Mouse (Mus musculus): ENCODE data around the gene Pkp3. TPM values are rescaled to one million over a fixed set of nuclear protein-coding genes. Genes with fewer than 3 reads are reported as not detected.

Pkp3 gene
- polyA plus RNA-seq, 1 experiment from 2014 or later = not detected

DNA sequence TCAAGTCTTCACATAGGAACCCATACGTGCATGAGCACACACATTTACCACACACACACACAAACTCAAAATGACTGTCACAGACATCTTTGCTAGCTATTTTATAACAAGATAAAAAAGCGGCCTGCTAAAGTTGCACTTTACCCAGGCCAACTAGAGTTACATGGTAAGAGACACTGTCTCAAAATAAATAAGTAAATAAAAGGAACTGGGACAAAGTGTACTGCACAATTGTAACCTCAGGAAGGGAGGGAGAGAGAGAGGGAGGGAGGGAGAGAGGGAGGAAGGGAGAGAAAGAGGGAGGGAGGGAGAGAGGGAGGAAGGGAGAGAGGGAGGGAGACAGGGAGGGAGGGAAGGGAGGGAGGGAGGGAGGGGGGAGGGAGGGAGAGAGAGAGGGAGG is 25.6 kb upstream of the Pkp3 start:
- no peak for ATAC-seq
- Histone ChIP-seq H3K4me1 (ENCODE audit: control insufficient read depth, insufficient read depth, low read length) (peaks cover 4% of the 10 kb centered on the region), H3K36me3 (ENCODE audit: control insufficient read depth, insufficient read depth, low read length) (no peaks in the 10 kb centered on the region), H3K27ac (ENCODE audit: low read depth, low read length) (no peak overlapping the region), H3K9ac (ENCODE audit: low read length) (no peak overlapping the region), H3K4me2 (ENCODE audit: low read length) (no peak overlapping the region), H3K4me3 (ENCODE audit: low read depth, low read length) (no peak overlapping the region), H3K9me3 (replicated peaks; ENCODE audit: control insufficient read depth, low read length) (no peaks in the 10 kb centered on the region), H3K27me3 (replicated peaks; ENCODE audit: control insufficient read depth, insufficient read depth, low read length) (no peaks in the 10 kb centered on the region)
- WGBS = 80% methylated on average over 2 of the region's 2 CpGs
- no peak for DNase-seq (ENCODE audit: low spot score)

DNA sequence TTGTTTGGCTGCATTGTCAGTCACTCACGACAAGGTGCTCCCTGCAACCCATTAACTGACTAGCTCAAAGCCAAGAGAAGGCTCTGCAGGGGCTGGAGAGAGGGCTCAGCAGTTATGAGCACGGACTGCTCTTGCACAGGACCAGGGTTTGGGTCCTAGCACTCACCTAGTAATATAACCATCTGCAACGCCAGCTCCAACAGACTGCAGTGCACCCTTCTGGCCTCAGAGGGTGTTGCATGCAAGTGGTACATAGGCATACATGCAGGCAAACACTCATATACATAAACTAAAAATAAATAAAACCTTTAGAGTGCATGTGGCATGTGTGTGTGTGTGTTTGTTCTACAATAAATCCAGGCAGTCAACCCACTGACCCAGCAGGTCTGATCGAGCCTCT is 22.2 kb upstream of the Pkp3 start:
- Histone ChIP-seq H3K4me2 (ENCODE audit: low read length) (no peak overlapping the region), H3K27ac (ENCODE audit: low read depth, low read length) (no peak overlapping the region), H3K9ac (ENCODE audit: low read length) (no peak overlapping the region), H3K36me3 (ENCODE audit: control insufficient read depth, insufficient read depth, low read length) (no peaks in the 10 kb centered on the region), H3K9me3 (replicated peaks; ENCODE audit: control insufficient read depth, low read length) (no peaks in the 10 kb centered on the region), H3K4me1 (ENCODE audit: control insufficient read depth, insufficient read depth, low read length) (peaks cover 5% of the 10 kb centered on the region; the same call in 1 of the 2 replicates), H3K4me3 (ENCODE audit: low read depth, low read length) (no peak overlapping the region), H3K27me3 (replicated peaks; ENCODE audit: control insufficient read depth, insufficient read depth, low read length) (no peaks in the 10 kb centered on the region)
- DNase-seq (ENCODE audit: low spot score) = no peak
- no peak for ATAC-seq
- 85% methylated on average over 4 of the region's 4 CpGs for WGBS

DNA sequence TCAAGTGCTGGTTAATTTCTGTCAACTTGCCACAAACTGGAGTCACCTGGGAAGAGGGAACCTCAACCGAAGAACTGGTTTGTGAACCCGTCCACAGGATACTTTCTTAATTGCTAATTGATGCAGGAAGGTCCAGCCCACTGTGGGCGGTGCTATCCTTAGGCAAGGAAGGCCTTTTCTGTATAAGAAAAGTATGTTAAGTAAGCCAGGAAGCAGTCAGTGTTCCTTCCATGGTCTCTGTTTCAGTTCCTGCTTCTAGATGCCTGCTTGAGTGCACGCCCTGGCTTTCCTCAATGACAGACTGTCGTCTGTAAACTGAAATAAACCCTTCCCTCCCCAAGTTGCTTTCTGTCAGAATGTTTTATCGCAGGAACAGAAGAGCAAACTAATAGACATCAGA is 21.0 kb upstream of the Pkp3 start:
- Histone ChIP-seq H3K36me3 (ENCODE audit: control insufficient read depth, insufficient read depth, low read length) (no peaks in the 10 kb centered on the region), H3K4me3 (ENCODE audit: low read depth, low read length) (no peak overlapping the region), H3K4me1 (ENCODE audit: control insufficient read depth, insufficient read depth, low read length) (peaks cover 9% of the 10 kb centered on the region; the same call in 1 of the 2 replicates), H3K27me3 (replicated peaks; ENCODE audit: control insufficient read depth, insufficient read depth, low read length) (no peaks in the 10 kb centered on the region), H3K9ac (ENCODE audit: low read length) (no peak overlapping the region), H3K9me3 (replicated peaks; ENCODE audit: control insufficient read depth, low read length) (no peaks in the 10 kb centered on the region), H3K27ac (ENCODE audit: low read depth, low read length) (no peak overlapping the region), H3K4me2 (ENCODE audit: low read length) (no peak overlapping the region)
- 90% methylated on average over 6 of the region's 6 CpGs for WGBS
- DNase-seq (ENCODE audit: low spot score) (no peak), ATAC-seq (no peak)

DNA sequence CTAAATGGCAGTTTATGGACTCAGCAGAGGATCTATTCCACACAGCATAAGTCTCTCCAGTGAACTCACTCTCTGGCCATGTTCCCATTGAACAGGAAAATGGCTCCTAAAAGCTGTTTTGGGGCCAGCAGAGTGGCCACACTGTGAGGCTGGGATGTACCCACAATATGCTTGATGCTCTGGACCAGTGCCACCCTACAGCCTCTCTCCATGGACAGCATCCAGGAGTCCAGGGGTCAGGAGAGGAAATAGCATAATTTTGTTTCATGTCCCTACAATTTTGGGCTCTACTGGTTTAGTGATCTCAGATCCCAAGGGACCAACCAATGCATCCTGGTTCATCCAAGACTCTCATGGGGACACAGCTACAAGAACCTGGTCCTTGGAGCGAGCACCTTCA is 20.5 kb upstream of the Pkp3 start:
- ATAC-seq = no peak
- no peaks in the 10 kb centered on the region for H3K27me3 ChIP-seq (replicated peaks; ENCODE audit: control insufficient read depth, insufficient read depth, low read length)
- no peak for DNase-seq (ENCODE audit: low spot score)
- 96% methylated on average over 1 of the region's 1 CpGs for WGBS
- no peaks in the 10 kb centered on the region for H3K9me3 ChIP-seq (replicated peaks; ENCODE audit: control insufficient read depth, low read length)
- no peak overlapping the region for H3K4me3 ChIP-seq (ENCODE audit: low read depth, low read length)
- peaks cover 15% of the 10 kb centered on the region; the same call in 1 of the 2 replicates for H3K4me1 ChIP-seq (ENCODE audit: control insufficient read depth, insufficient read depth, low read length)
- no peak overlapping the region for H3K27ac ChIP-seq (ENCODE audit: low read depth, low read length)
- no peak overlapping the region for H3K4me2 ChIP-seq (ENCODE audit: low read length)
- no peak overlapping the region for H3K9ac ChIP-seq (ENCODE audit: low read length)
- no peaks in the 10 kb centered on the region for H3K36me3 ChIP-seq (ENCODE audit: control insufficient read depth, insufficient read depth, low read length)

DNA sequence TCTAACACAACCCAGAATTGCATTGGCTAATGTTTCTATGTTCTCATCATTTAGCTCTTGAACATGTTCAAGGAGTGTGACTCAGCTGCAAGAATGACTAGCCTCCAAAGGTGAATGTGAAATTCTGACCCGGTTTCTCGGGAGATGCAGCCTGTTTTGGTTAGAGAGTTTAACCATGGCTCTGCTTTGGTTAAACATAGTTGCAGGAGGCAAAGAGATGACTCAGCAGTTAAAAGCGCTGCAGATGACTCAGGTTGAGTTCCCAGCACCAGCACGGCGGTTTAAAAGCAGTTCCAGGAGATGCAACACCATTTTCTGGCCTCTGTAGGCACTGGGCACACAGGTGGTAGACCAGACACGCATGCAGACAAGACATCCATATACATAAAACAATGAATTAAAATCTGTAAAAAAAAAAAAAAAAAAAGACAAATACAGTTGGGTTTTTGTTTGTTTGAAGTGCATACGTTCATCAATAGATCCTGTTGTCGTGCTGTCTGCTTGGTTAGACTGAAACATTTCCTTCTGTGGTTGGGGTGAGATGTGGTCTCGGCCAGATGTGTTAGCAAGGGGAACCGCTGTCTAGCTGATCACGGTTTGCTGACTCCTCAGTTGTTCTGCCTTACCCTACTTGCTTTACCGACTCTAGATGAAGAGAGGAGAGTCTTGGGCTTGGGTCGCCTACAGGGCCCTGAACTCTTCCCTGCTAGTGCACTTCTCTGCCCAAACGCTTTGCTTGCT is 19.2 kb upstream of the Pkp3 start:
- Histone ChIP-seq H3K4me1 (ENCODE audit: control insufficient read depth, insufficient read depth, low read length) (peaks cover 17% of the 10 kb centered on the region; the same call in 1 of the 2 replicates), H3K9ac (ENCODE audit: low read length) (no peak overlapping the region), H3K4me2 (ENCODE audit: low read length) (no peak overlapping the region), H3K27ac (ENCODE audit: low read depth, low read length) (no peak overlapping the region), H3K9me3 (replicated peaks; ENCODE audit: control insufficient read depth, low read length) (no peaks in the 10 kb centered on the region), H3K36me3 (ENCODE audit: control insufficient read depth, insufficient read depth, low read length) (peaks cover 2% of the 10 kb centered on the region; the same call in 1 of the 2 replicates), H3K4me3 (ENCODE audit: low read depth, low read length) (no peak overlapping the region), H3K27me3 (replicated peaks; ENCODE audit: control insufficient read depth, insufficient read depth, low read length) (no peaks in the 10 kb centered on the region)
- ATAC-seq (no peak), DNase-seq (ENCODE audit: low spot score) (no peak)
- 94% methylated on average over 14 of the region's 14 CpGs for WGBS

DNA sequence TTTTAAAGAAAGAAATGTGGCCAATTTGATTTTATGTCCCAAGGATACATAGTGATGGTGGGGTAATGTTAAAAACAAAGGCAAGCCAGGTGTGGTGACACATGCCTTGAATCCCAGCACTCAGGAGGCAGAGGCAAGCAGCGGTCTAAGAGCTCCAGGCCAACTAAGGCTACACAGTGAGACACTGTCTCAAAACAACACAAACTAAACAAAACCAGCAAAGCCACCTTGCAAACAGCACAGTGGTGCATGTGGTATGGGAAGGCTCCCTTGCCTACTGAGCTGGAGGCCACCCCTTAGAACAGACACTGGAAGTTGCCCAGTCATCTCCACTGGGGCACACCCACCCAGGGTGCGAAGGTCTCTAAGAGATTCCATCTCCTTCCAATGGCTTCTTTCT is 18.1 kb upstream of the Pkp3 start:
- ATAC-seq (no peak), DNase-seq (ENCODE audit: low spot score) (no peak)
- Histone ChIP-seq H3K4me1 (ENCODE audit: control insufficient read depth, insufficient read depth, low read length) (peaks cover 17% of the 10 kb centered on the region; the same call in 1 of the 2 replicates), H3K4me2 (ENCODE audit: low read length) (peak overlapping the region; percentile 82), H3K27me3 (replicated peaks; ENCODE audit: control insufficient read depth, insufficient read depth, low read length) (no peaks in the 10 kb centered on the region), H3K36me3 (ENCODE audit: control insufficient read depth, insufficient read depth, low read length) (peaks cover 14% of the 10 kb centered on the region), H3K9ac (ENCODE audit: low read length) (peak overlapping the region; percentile 97), H3K27ac (ENCODE audit: low read depth, low read length) (peak overlapping the region; percentile 80), H3K4me3 (ENCODE audit: low read depth, low read length) (peak overlapping the region; percentile 94), H3K9me3 (replicated peaks; ENCODE audit: control insufficient read depth, low read length) (no peaks in the 10 kb centered on the region)
- 66% methylated on average over 2 of the region's 2 CpGs for WGBS

DNA sequence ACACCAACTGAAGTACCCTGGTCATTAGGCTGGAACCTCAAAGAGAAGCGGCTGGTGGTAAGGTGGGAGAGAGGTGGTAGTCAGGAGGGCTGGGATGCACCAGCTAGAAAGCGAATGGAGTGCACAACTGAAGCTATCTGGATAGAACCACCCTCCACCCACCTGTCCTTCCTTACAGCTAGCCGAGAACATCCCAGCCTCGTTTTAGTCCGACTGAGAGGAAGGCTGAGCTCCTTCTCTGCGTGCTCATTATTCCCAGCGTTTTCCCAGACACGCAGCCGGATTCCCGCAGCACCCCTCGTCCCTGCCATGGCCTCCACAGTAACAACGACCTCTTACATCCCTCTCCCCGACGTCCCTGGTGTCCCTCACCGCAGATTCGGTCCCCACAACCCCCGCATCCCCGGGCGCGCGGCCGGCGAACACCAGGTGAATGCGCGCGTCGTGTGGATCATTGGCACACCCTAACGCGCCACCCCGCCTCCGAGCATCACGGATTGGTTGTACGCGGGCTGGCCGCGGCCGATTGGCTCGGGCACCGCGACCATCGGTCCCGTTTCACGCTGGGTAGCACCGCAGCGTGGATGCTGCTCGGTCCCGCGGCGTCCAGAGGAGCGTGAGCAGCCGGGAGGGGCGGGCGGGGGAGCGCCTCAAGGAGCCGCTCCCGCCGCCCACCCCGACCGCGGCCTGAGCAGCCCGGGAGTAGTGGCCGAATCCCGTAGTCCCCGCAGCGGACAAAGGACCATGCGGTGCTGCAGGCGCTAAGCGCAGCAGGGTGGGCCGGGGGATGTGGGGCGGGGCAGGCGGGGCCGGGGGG is 17.4 kb upstream of the Pkp3 start, which contains the start of gene B4galnt4:
Gene B4galnt4, plus strand, starts transcription at position 679 of the 817 bp plus-strand sequence.
- no peaks in the 10 kb centered on the region for H3K27me3 ChIP-seq (replicated peaks; ENCODE audit: control insufficient read depth, insufficient read depth, low read length)
- peak; percentile 96 for DNase-seq (ENCODE audit: low spot score)
- peak; percentile 99 for ATAC-seq
- H3K4me2 ChIP-seq (ENCODE audit: low read length) = peak within 1 kb of the TSS; percentile 82
- peak within 1 kb of the TSS; percentile 97 for H3K9ac ChIP-seq (ENCODE audit: low read length)
- H3K27ac ChIP-seq (ENCODE audit: low read depth, low read length) = peak within 1 kb of the TSS; percentile 80
- H3K4me1 ChIP-seq (ENCODE audit: control insufficient read depth, insufficient read depth, low read length) = peaks cover 17% of the 10 kb centered on the region; the same call in 1 of the 2 replicates
- H3K9me3 ChIP-seq (replicated peaks; ENCODE audit: control insufficient read depth, low read length) = no peaks in the 10 kb centered on the region
- peaks cover 21% of the 10 kb centered on the region for H3K36me3 ChIP-seq (ENCODE audit: control insufficient read depth, insufficient read depth, low read length)
- WGBS = under 1% methylated on average over 67 of the region's 72 CpGs
- H3K4me3 ChIP-seq (ENCODE audit: low read depth, low read length) = peak within 1 kb of the TSS; percentile 94

DNA sequence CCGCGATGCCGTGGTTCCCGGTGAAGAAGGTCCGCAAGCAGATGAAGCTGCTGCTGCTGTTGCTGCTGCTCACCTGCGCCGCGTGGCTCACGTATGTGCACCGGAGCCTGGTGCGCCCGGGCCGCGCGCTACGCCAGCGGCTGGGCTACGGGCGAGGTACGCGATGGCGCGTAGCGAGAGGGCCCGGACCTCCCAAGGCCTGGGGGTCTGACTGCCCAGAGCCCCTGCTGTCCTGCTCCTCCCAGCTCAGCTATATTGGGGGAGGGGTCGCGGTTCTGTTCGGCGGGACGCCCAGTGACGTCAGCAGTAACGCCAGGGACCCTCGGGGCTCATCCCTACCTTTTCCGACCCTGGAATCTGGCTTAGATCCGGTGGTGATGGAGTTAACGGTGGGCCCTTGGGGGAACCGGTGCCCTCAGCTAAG is 16.7 kb upstream of the Pkp3 start:
- Histone ChIP-seq H3K4me1 (ENCODE audit: control insufficient read depth, insufficient read depth, low read length) (peaks cover 17% of the 10 kb centered on the region; the same call in 1 of the 2 replicates), H3K27me3 (replicated peaks; ENCODE audit: control insufficient read depth, insufficient read depth, low read length) (no peaks in the 10 kb centered on the region), H3K9ac (ENCODE audit: low read length) (peak overlapping the region; percentile 97), H3K36me3 (ENCODE audit: control insufficient read depth, insufficient read depth, low read length) (peaks cover 27% of the 10 kb centered on the region), H3K9me3 (replicated peaks; ENCODE audit: control insufficient read depth, low read length) (no peaks in the 10 kb centered on the region), H3K4me2 (ENCODE audit: low read length) (peak overlapping the region; percentile 82), H3K27ac (ENCODE audit: low read depth, low read length) (peak overlapping the region; percentile 80), H3K4me3 (ENCODE audit: low read depth, low read length) (peak overlapping the region; percentile 94)
- under 1% methylated on average over 37 of the region's 37 CpGs for WGBS
- ATAC-seq = peak; percentile 66
- peak; percentile 39 for DNase-seq (ENCODE audit: low spot score)

Data from forebrain, embryonic 14.5 days (tissue).